Comparison of ENCODE assay signal across 14 mouse cellular contexts in the genomic region with DNA sequence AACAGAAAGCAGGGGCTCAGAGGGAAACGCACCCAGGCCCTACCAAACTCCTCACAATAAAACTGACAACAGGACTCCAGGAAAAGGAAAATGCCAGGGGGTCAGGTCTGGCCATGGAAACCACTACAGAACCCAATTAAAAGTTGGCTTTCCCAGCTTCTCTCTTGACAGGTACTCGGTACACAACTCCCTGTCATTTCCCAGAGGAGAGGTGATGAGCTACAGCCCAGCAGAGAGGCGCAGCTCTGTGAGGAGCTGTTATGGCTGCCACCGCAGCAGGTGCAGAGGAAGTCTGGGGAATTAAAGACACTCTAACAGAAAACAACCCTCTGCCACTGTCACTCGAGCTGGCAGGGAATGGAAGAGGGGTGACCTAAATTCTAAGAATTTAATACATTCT.
DNase-seq lines count a peak whose midpoint lies in the region.
"Had no signal": no experiment of that assay in that cellular context is flagged by ENCODE, and none has a peak within 500 bp of the region (broad histone marks: within the 10 kb centered on the region; RNA-seq: fewer than 3 reads in every experiment).

No protein-coding gene starts in this region.

- peak; percentile 80 for DNase-seq in heart, adult 11 months
- no peak for DNase-seq in heart, postnatal 4 days
- peak; percentile 30 for DNase-seq in retina, embryonic 14.5 days (ENCODE audit: low spot score)
- DNase-seq in retina, postnatal 1 day, result no peak
- peak; percentile 62 to 66 for DNase-seq in thymus, postnatal 10 days (ENCODE audit: low spot score in 2 of 2)
- peak; percentile 64 for DNase-seq in thymus, postnatal 4 days
- DNase-seq in c-Kit-positive CD71-positive TER-119-positive erythroid progenitor cells, embryonic 14.5 days (ENCODE audit: low spot score), result no peak
- DNase-seq in cerebellum, adult 18-20 months, result no peak
- DNase-seq: adrenal gland, adult 2 months; adrenal gland, postnatal 36 days; cerebellum, adult 11-12 months; cerebellum, postnatal 10 days; forebrain, postnatal 0 days; gastrocnemius, postnatal 14 days had no signal

Comparison
In these comparisons a context has a peak if more than half of its experiments do, and no peak if none do; other contexts are left out.
1. DNase-seq: peak in heart, adult 11 months (single experiment), retina, embryonic 14.5 days (single experiment), thymus, postnatal 10 days (2 of 2) and thymus, postnatal 4 days (single experiment); none in heart, postnatal 4 days (single experiment), retina, postnatal 1 day (single experiment), c-Kit-positive CD71-positive TER-119-positive erythroid progenitor cells, embryonic 14.5 days (single experiment) and cerebellum, adult 18-20 months (0 of 2).